Mouse (Mus musculus) erythroblast, embryonic 14.5 days (primary cell): Measurements from ENCODE around the gene A830031A19Rik. TPM values are rescaled to one million over a fixed set of nuclear protein-coding genes. Genes with fewer than 3 reads are reported as not detected.

ENCODE experiments used
- H3K27me3 ChIP-seq: 2 replicates; pipeline ENCODE4 v1.6.1; 2012; ENCODE audit warnings: inconsistent platforms; ENCODE audit not compliant: control insufficient read depth
- H3K36me3 ChIP-seq: 2 replicates; pipeline ENCODE4 v1.6.1; 2012; ENCODE audit warnings: mild to moderate bottlenecking, inconsistent platforms; ENCODE audit not compliant: control insufficient read depth
- H3K4me1 ChIP-seq: 2 replicates; pipeline ENCODE4 v1.6.1; 2012; ENCODE audit warnings: inconsistent platforms; ENCODE audit not compliant: control insufficient read depth
- H3K4me3 ChIP-seq: replicated peaks from 2 replicates; pipeline ENCODE3; 2012; ENCODE audit warnings: moderate library complexity, mild to moderate bottlenecking, inconsistent platforms
- H3K9me3 ChIP-seq: 2 replicates; pipeline ENCODE4 v1.6.1; 2012; ENCODE audit warnings: low read length, inconsistent platforms, mixed read lengths; ENCODE audit not compliant: control insufficient read depth
- GATA1 ChIP-seq: IDR thresholded peaks from 2 replicates; pipeline ENCODE4 v1.6.1; 2012; ENCODE audit warnings: low read length, inconsistent platforms, mixed read lengths
- TAL1 ChIP-seq: IDR thresholded peaks from 3 replicates; pipeline ENCODE4 v1.6.1; 2012; ENCODE audit warnings: low read length, inconsistent platforms, mixed read lengths
- polyA plus RNA-seq: library from polyadenylated mRNA; stranded (reverse); fragments of >175 nt; gene quantifications from 2 replicates; pipeline ENCODE4 v1.2.3, GENCODE M21; 2012

Gene A830031A19Rik
- polyA plus RNA-seq, 1 experiment: not detected

DNA sequence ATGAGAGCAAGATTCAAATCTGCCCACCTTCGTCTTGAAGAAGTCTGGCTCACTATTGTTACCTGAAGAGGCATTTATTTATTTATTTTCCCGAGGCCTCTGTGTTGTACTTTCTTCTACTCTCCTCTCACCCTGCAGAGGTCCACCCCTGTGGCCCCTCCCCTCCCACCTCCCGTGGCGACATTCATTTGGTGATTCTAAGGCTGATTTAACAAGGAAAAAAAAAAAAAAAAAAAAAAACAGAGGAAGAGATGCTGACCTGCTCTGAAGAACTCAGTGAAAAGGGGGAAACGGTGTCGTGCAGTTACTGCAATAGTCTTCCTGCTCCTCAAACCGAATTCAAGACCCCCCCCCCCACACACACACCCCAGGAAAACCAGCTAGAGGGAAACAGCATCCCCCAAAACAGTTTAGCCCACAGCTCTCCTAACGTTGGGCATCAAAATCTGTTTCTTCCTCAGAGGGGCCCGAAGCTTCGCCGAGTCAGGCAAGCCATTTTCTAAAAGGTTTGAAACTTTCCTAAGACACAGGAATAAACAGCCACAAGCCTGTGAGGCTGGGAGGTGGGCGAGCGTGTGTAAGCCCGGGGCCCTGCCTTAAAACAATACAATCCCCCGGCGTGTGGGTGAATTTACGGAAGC, 752 bp upstream of the A830031A19Rik start:
- Histone ChIP-seq H3K4me3 (peak overlapping the region; percentile 92), H3K9me3 (no peaks in the 10 kb centered on the region), H3K36me3 (no peaks in the 10 kb centered on the region), H3K4me1 (peaks cover 58% of the 10 kb centered on the region), H3K27me3 (peaks cover 72% of the 10 kb centered on the region)
- TF ChIP-seq GATA1 (no peak), TAL1 (no peak)

DNA sequence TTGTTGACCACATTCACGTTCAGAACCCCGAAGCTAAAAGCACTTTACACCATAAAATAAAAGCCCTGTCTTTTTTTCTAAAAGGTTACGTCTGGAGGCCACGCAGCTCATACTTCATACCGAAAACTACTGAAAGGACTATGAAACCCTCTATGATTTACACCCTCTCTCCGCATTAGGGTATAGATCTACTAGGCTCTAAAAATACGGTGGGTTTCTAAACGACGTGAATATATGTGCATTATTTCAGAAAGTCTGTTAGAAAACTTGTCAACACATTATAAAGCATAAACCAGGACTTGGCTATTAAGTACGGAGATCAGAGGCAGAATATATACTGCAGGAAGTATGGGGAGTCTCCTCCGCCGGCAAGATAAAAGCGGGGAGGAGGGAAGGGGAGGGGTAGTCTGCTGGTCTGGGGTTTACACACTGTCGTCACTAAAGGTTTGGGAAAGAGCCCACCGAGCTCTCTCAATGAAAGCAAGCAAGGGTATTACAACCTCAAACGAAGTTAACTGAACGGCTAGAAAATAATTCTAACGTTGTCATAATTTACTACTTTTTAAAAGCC, 748 bp downstream of the A830031A19Rik start:
- no peak for TF ChIP-seq GATA1
- Histone ChIP-seq H3K4me1 (peaks cover 46% of the 10 kb centered on the region), H3K36me3 (no peaks in the 10 kb centered on the region), H3K4me3 (peak overlapping the region; percentile 92), H3K9me3 (no peaks in the 10 kb centered on the region), H3K27me3 (peaks cover 83% of the 10 kb centered on the region)

DNA sequence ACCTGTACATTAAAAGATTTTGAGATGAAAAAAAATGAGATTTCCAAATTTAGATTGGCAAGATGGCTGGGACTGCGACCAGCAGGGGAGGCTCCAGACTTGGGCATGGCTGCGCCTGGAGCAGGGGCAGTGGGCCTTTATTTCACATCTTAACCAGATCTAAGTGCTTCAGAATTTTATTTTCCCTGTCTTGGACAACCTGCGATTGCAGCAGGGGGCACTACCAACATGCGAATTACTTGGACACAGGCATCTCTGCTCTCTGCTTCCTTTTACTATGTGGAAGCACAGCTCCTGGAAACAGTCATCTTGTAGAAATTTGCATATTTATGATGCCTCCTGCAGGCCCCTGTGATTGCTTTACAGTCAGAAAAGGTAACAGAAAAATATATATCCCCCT, 9.5 kb downstream of the A830031A19Rik start:
- no peaks in the 10 kb centered on the region for H3K4me1 ChIP-seq
- H3K4me3 ChIP-seq: no peak overlapping the region
- peaks cover 80% of the 10 kb centered on the region for H3K27me3 ChIP-seq
- H3K36me3 ChIP-seq: no peaks in the 10 kb centered on the region
- H3K9me3 ChIP-seq: no peaks in the 10 kb centered on the region; the same call in 1 of the 2 replicates
- no peak for TF ChIP-seq GATA1
- no peak for TF ChIP-seq TAL1

DNA sequence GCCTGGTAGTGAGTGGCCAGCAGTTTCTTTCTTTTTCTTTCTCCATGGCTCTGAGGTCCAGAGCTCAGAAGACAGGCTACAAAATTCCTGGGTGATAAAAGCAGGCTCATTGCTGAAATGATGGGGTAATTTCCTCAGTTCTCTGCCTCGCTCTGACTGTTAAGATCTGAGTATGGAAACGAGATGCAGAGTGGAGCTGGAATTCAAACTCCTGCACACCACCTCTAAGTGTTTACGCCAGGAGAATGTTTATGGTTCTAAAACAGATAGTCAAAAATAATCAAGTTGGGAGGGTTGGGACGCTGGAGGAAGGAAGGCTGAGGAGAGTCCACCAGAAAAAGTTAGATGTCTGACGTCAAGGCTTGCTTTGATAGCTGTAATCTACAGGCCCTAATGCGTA, 10.6 kb downstream of the A830031A19Rik start:
- no peak for TF ChIP-seq GATA1
- TF ChIP-seq TAL1: no peak
- H3K27me3 ChIP-seq: peaks cover 81% of the 10 kb centered on the region

DNA sequence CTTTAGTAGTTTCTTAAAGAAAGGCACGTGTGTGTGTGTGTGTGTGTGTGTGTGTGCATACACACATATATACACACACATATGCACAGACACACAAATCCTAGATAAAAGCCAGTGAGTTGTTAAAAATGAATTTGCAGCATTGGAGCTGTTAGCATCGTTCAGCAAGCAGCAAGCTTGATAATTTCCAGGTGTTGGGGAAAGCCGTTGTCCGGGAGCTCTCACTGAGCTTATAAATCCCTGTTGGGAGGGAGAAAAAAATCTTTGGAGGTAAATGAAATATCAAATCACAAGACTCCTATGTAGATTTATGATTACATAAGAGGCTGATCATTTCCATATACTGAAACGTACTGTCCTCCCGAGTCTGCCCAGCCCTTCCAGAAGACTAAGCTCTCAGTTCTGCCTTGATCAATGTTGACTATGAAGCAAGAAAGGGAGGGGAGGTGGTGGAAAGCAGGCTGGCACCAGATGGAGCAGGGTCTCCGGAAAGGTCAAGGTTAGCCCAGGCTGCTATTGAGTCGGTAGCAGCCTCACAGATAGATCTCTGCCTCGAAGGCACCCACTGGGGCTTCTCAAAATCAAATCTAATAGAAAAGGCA, 12.3 kb downstream of the A830031A19Rik start:
- Histone ChIP-seq H3K36me3 (no peaks in the 10 kb centered on the region), H3K4me1 (no peaks in the 10 kb centered on the region), H3K4me3 (no peak overlapping the region), H3K9me3 (no peaks in the 10 kb centered on the region; the same call in 1 of the 2 replicates), H3K27me3 (peaks cover 85% of the 10 kb centered on the region)
- TF ChIP-seq GATA1: no peak
- no peak for TF ChIP-seq TAL1

More for the DNA sequence above, 10.6 kb downstream of the A830031A19Rik start:
- H3K36me3 ChIP-seq: no peaks in the 10 kb centered on the region
- H3K4me1 ChIP-seq: no peaks in the 10 kb centered on the region
- H3K4me3 ChIP-seq: no peak overlapping the region
- H3K9me3 ChIP-seq: no peaks in the 10 kb centered on the region; the same call in 1 of the 2 replicates

DNA sequence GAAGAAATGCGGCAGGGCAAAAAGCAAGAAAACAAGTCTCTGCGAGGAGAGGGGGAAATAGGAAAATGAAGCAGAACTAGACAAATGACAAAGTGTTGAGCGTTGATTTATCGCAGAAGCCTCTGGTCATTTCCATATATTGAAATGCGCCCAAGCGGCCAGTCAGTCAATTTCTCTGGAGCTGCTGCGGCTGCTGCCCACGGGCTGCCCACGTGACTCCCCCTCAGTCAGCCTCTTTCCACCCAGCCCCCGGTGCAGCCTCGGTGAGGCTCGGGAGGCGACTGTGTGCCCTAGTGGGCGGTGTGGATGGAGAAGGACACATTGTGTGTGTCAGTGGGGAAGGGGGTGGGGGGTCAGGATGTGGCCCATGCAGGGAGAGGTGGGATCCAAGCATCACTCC, 13.0 kb downstream of the A830031A19Rik start:
- no peak for TF ChIP-seq TAL1
- no peak for TF ChIP-seq GATA1
- H3K4me3 ChIP-seq: no peak overlapping the region
- H3K27me3 ChIP-seq: peaks cover 90% of the 10 kb centered on the region
- H3K9me3 ChIP-seq: no peaks in the 10 kb centered on the region; the same call in 1 of the 2 replicates
- H3K36me3 ChIP-seq: no peaks in the 10 kb centered on the region
- no peaks in the 10 kb centered on the region for H3K4me1 ChIP-seq

DNA sequence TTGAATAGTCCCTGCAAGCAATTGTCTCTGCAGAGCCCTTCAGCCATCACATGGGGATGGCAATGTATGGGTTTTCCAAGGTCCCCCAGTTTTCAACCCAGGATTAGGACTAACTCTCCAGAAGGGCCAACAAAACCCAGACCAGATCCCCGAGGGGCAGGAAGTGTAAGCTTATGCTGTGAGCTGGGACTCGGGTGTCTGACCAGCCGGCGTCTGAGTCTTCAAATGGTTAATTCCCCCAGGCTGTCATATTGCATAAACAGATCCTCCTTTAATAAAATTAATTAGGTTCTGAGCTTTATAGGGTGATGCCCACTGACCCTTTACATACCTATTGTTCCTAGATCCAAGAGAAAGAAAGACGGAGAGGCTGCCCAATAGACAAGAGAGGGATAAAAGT, 14.4 kb downstream of the A830031A19Rik start:
- Histone ChIP-seq H3K27me3 (peaks cover 83% of the 10 kb centered on the region), H3K4me3 (no peak overlapping the region), H3K4me1 (no peaks in the 10 kb centered on the region), H3K36me3 (no peaks in the 10 kb centered on the region), H3K9me3 (no peaks in the 10 kb centered on the region; the same call in 1 of the 2 replicates)
- TF ChIP-seq TAL1: no peak
- TF ChIP-seq GATA1: no peak

DNA sequence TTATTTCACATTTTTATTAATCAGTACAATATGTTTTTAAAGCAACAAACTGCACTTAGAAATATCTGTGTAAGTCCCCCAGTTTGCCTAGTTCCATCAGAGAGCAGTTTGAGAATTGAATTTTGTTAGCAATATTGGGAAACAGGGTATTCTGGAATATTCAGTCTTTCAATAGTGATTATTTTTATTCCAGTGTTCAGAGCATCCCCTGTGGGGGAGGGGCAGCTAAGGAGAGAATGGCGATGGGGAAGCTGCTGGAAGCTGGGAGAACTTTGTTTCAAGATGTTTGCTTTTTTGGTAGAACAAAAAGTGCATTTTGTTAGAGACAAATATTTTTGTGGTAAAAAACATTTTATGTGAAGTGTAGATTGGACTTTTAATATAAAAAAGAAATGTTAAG, 15.7 kb downstream of the A830031A19Rik start:
- Histone ChIP-seq H3K27me3 (peaks cover 73% of the 10 kb centered on the region), H3K9me3 (no peaks in the 10 kb centered on the region; the same call in 1 of the 2 replicates), H3K4me3 (no peak overlapping the region), H3K4me1 (no peaks in the 10 kb centered on the region), H3K36me3 (no peaks in the 10 kb centered on the region)
- TF ChIP-seq TAL1 (no peak), GATA1 (no peak)

DNA sequence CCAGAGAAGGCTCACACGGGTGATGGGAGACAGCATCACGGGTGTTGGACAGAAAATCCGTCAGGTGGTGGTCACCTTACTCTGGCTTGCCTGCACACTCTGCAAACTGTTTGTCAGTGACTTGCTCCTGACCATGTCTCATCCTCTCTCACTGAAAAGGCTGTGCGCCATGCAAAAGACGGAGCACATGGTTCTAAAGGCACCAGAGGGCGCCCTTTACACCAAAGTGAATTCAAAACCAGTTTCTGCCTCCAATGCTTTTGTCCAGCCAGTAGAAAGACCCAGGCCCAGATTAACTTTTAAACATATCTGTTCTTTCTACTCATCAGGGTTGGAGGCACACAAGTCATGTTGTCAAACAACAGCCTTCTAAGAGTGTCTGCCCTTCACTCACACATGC, 22.0 kb downstream of the A830031A19Rik start:
- H3K27me3 ChIP-seq: peaks cover 39% of the 10 kb centered on the region
- H3K4me3 ChIP-seq: no peak overlapping the region
- H3K9me3 ChIP-seq: no peaks in the 10 kb centered on the region
- H3K4me1 ChIP-seq: peaks cover 7% of the 10 kb centered on the region
- no peaks in the 10 kb centered on the region for H3K36me3 ChIP-seq
- TF ChIP-seq GATA1 (no peak), TAL1 (no peak)
